Mouse (Mus musculus): ENCODE results near the gene Psen2. TPM values are rescaled to one million over a fixed set of nuclear protein-coding genes. Genes with fewer than 3 reads are reported as not detected.
A peak's percentile ranks its signal among the peaks of the same experiment; 100 is the strongest.

The Psen2 gene
- polyA plus RNA-seq, 1 experiment from 2014 or later = 26.4 TPM

DNA sequence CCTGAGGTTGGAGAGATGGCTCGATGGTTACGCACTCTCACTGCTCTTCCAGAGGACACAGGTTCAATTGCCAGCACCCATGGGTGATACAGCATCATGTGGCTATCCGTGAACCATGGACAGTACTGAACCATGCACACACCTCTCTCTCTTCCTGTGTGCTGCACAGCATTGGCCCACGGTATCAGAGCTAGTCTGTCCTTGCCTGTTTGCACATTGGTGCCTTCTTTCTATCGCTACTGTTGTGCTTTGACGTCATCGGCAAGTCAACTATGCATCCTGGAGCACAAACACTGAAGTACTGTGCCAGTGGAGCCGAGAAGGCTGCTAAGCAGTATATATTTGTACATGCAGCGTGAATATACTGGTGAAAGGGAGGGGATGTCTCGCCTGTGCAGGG lies 3.9 kb upstream of the Psen2 start:
- Histone ChIP-seq H3K9ac (replicated peaks; ENCODE audit: low read depth) (no peak overlapping the region), H3K36me3 (ENCODE audit: insufficient read depth, low read length) (no peaks in the 10 kb centered on the region), H3K27me3 (replicated peaks; ENCODE audit: insufficient read depth, low read length) (no peaks in the 10 kb centered on the region), H3K4me2 (replicated peaks; ENCODE audit: low read depth, low read length) (no peak overlapping the region), H3K27ac (ENCODE audit: low read length) (no peak overlapping the region), H3K4me3 (ENCODE audit: low read depth, low read length) (no peak overlapping the region), H3K9me3 (ENCODE audit: low read length) (no peaks in the 10 kb centered on the region), H3K4me1 (ENCODE audit: insufficient read depth, low read depth, low read length) (peaks cover 2% of the 10 kb centered on the region; the same call in 1 of the 2 replicates)
- WGBS = 59% methylated on average over 10 of the region's 10 CpGs
- no peak for ATAC-seq
- no peak for TF ChIP-seq EP300 (IDR thresholded peaks at IDR 0.05)
- TF ChIP-seq CTCF (IDR thresholded peaks at IDR 0.05) = no peak
- peak; percentile 4 for DNase-seq (ENCODE audit: low spot score)

DNA sequence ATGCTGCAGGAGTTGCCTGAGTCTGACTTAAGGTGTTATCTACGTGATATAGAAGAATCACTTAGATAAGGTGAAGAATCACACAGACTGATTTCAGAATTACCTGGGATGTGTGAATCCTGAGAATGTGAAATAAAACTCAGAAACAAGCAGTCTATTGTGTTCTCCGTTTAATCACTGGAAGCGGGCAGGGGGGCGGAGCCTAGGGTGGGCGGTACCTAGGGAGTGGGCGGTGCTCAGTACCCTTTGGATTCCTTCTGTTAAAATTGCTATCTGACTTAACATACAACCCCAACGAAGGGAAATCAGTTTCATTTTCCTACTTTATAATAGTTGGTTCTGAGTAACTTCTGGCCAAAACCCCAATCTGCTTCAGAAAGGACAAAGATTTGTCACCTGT lies 2.2 kb upstream of the Psen2 start:
- Histone ChIP-seq H3K4me3 (ENCODE audit: low read depth, low read length) (no peak overlapping the region), H3K4me2 (replicated peaks; ENCODE audit: low read depth, low read length) (peak overlapping the region; percentile 41), H3K27ac (ENCODE audit: low read length) (no peak overlapping the region), H3K9ac (replicated peaks; ENCODE audit: low read depth) (no peak overlapping the region), H3K36me3 (ENCODE audit: insufficient read depth, low read length) (no peaks in the 10 kb centered on the region), H3K9me3 (ENCODE audit: low read length) (no peaks in the 10 kb centered on the region), H3K27me3 (replicated peaks; ENCODE audit: insufficient read depth, low read length) (no peaks in the 10 kb centered on the region), H3K4me1 (ENCODE audit: insufficient read depth, low read depth, low read length) (peaks cover 11% of the 10 kb centered on the region; the same call in 1 of the 2 replicates)
- WGBS = 17% methylated on average over 7 of the region's 7 CpGs
- DNase-seq (ENCODE audit: low spot score) (no peak), ATAC-seq (peak; percentile 32)
- TF ChIP-seq CTCF (IDR thresholded peaks at IDR 0.05) (no peak), EP300 (IDR thresholded peaks at IDR 0.05) (no peak)

DNA sequence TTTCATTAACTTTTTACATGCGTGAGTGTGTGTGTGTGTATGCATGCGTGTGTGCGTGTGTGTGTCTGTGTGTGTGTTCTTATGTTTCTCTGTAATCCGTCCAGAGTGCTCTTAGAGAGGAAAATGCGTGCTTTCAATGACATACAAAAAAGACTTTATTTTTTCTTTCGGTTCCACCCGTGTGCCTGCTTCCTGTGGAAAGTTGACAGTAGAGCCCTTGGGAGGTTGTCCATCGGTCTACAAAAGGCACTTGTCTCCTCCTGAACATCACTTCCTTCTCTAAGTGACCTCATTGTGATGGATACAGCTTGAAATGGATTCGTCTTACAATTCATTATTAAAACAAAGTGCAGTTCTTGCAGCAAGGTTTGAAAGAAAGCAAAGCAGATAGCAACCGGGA lies 1.6 kb upstream of the Psen2 start:
- Histone ChIP-seq H3K9ac (replicated peaks; ENCODE audit: low read depth) (no peak overlapping the region), H3K27me3 (replicated peaks; ENCODE audit: insufficient read depth, low read length) (no peaks in the 10 kb centered on the region), H3K4me2 (replicated peaks; ENCODE audit: low read depth, low read length) (peak overlapping the region; percentile 41), H3K9me3 (ENCODE audit: low read length) (no peaks in the 10 kb centered on the region), H3K36me3 (ENCODE audit: insufficient read depth, low read length) (no peaks in the 10 kb centered on the region), H3K27ac (ENCODE audit: low read length) (no peak overlapping the region), H3K4me3 (ENCODE audit: low read depth, low read length) (peak overlapping the region; percentile 16; the same call in 1 of the 2 replicates), H3K4me1 (ENCODE audit: insufficient read depth, low read depth, low read length) (peaks cover 11% of the 10 kb centered on the region; the same call in 1 of the 2 replicates)
- ATAC-seq (no peak), DNase-seq (ENCODE audit: low spot score) (no peak)
- TF ChIP-seq CTCF (IDR thresholded peaks at IDR 0.05) (no peak), EP300 (IDR thresholded peaks at IDR 0.05) (no peak)
- WGBS = 37% methylated on average over 10 of the region's 10 CpGs

DNA sequence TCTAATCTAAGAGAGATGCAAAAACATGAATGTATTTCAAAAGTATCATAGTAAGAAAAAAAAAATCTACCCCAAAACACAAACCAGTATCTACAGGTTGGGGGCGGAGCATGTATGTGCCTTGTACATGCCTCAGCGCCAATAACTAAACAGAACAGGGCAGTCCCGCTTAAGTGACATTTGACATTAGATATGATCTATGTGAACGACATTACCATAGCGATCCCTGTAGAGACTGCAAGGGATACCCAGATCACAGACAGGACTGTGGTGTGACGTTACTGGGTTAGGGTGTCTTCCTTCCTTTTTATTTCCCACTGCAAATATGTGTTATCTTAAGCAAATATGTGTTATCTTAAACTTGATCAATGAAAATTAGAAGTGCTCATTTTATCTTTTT lies 1.2 kb upstream of the Psen2 start:
- H3K4me2 ChIP-seq (replicated peaks; ENCODE audit: low read depth, low read length) = peak overlapping the region; percentile 41; the same call in 1 of the 2 replicates
- H3K4me1 ChIP-seq (ENCODE audit: insufficient read depth, low read depth, low read length) = peaks cover 11% of the 10 kb centered on the region; the same call in 1 of the 2 replicates
- H3K4me3 ChIP-seq (ENCODE audit: low read depth, low read length) = no peak overlapping the region
- no peaks in the 10 kb centered on the region for H3K36me3 ChIP-seq (ENCODE audit: insufficient read depth, low read length)
- H3K9ac ChIP-seq (replicated peaks; ENCODE audit: low read depth) = no peak overlapping the region
- H3K27me3 ChIP-seq (replicated peaks; ENCODE audit: insufficient read depth, low read length) = no peaks in the 10 kb centered on the region
- no peak for DNase-seq (ENCODE audit: low spot score)
- H3K27ac ChIP-seq (ENCODE audit: low read length) = no peak overlapping the region
- H3K9me3 ChIP-seq (ENCODE audit: low read length) = no peaks in the 10 kb centered on the region
- 59% methylated on average over 6 of the region's 6 CpGs for WGBS
- no peak for ATAC-seq
- no peak for TF ChIP-seq CTCF (IDR thresholded peaks at IDR 0.05)
- TF ChIP-seq EP300 (IDR thresholded peaks at IDR 0.05) = no peak

DNA sequence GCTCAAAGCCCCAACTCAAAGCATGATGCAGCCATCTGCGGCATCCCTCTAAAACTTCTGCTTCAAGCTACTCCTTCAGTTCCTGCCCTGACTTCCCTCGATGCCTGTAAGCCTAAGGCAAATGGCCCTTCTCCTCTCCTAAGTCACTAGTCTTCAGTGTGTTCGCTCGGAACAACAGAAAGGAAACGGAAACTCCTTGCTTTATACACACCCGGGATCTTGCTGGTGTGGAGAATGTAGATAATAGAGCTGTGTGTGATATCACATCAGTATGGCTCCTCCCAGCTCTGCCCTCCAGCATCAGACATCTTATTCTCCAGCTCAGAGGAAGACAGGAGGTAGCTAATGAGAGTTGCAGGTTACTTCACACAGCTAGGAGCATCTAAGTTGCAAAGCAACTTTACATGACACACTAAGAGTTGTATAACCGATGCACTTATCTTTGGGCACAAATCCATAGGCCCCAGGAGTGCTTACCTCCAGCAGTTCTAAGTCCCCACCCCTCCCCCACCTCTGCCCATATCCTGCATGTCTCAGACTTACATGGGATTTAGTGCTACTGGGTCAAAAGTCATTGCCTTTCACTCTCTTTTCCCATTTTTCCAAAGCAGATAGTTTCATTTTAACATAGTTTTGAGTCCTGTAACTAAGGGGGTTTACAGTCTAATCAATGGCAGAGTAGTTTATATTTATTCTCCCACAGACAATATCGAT lies 1.2 kb downstream of the Psen2 start:
- 65% methylated on average over 8 of the region's 8 CpGs for WGBS
- ATAC-seq (peak; percentile 23; the same call in 1 of the 2 replicates), DNase-seq (ENCODE audit: low spot score) (no peak)
- TF ChIP-seq EP300 (IDR thresholded peaks at IDR 0.05) (peak; percentile 62), CTCF (IDR thresholded peaks at IDR 0.05) (no peak)
- peaks cover 11% of the 10 kb centered on the region; the same call in 1 of the 2 replicates for H3K4me1 ChIP-seq (ENCODE audit: insufficient read depth, low read depth, low read length)
- H3K9ac ChIP-seq (replicated peaks; ENCODE audit: low read depth) = no peak overlapping the region
- no peak overlapping the region for H3K4me3 ChIP-seq (ENCODE audit: low read depth, low read length)
- no peaks in the 10 kb centered on the region for H3K36me3 ChIP-seq (ENCODE audit: insufficient read depth, low read length)
- H3K9me3 ChIP-seq (ENCODE audit: low read length) = no peaks in the 10 kb centered on the region
- H3K4me2 ChIP-seq (replicated peaks; ENCODE audit: low read depth, low read length) = no peak overlapping the region
- H3K27me3 ChIP-seq (replicated peaks; ENCODE audit: insufficient read depth, low read length) = no peaks in the 10 kb centered on the region
- H3K27ac ChIP-seq (ENCODE audit: low read length) = peak overlapping the region; percentile 15; the same call in 1 of the 2 replicates

DNA sequence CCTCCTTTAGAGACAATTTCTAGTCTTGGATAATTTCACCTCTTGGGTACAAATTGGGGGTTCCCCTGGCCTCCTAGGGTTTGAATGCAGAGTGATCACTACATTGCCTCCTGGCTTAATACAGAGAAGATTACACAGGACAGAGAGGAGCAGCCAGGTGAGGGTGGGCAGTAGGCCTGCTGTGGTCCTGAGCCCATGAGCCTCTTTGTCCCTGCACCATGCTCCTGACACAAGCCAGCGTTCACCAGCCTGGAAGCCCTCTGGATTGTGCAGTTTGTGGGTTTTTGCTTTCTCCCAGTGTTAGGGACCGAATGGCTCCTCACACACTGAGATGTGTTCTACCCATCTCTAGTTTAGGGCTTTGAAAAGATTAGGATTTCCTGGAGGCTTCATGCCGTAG lies 1.8 kb downstream of the Psen2 start:
- TF ChIP-seq EP300 (IDR thresholded peaks at IDR 0.05) (no peak), CTCF (IDR thresholded peaks at IDR 0.05) (no peak)
- Histone ChIP-seq H3K9ac (replicated peaks; ENCODE audit: low read depth) (no peak overlapping the region), H3K4me3 (ENCODE audit: low read depth, low read length) (no peak overlapping the region), H3K9me3 (ENCODE audit: low read length) (no peaks in the 10 kb centered on the region), H3K36me3 (ENCODE audit: insufficient read depth, low read length) (no peaks in the 10 kb centered on the region), H3K4me2 (replicated peaks; ENCODE audit: low read depth, low read length) (no peak overlapping the region), H3K4me1 (ENCODE audit: insufficient read depth, low read depth, low read length) (peaks cover 11% of the 10 kb centered on the region; the same call in 1 of the 2 replicates), H3K27me3 (replicated peaks; ENCODE audit: insufficient read depth, low read length) (no peaks in the 10 kb centered on the region), H3K27ac (ENCODE audit: low read length) (peak overlapping the region; percentile 15; the same call in 1 of the 2 replicates)
- 79% methylated on average over 3 of the region's 3 CpGs for WGBS
- ATAC-seq (no peak), DNase-seq (ENCODE audit: low spot score) (no peak)

Measured in lung, postnatal 0 days (tissue).